Mouse (Mus musculus): ENCODE data around the gene Nfyb.

DNA sequence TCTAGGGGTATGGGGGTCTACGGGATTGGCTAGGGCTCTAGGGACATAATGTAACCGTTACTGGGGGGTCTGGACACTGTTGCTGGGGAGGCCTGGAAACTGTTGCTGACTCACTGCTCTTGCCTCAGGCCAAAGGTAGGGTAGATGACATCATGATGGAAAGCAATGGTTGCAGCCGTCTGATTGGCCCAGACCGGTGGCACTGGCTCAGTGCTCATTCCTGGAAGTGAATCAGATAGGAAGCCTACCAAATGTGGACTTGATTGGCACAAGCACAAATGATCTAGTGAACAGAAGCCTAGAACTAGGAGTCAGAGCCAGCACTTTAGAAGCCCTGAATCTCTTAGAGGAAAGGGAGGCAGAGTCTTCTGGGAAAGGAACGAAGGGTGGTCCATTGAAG lies 26.6 kb upstream of the Nfyb start:
- TF ChIP-seq CTCF (IDR thresholded peaks at IDR 0.05; ENCODE audit: borderline replicate concordance, insufficient read depth, low read length) (no peak), POLR2A (IDR thresholded peaks at IDR 0.05; ENCODE audit: low read depth, low read length) (no peak)

All from embryonic fibroblast, embryonic 13.5 days (primary cell).